Mouse (Mus musculus) kidney, embryonic 15.5 days (tissue): ENCODE data around the gene Commd7. TPM values are rescaled to one million over a fixed set of nuclear protein-coding genes. Genes with fewer than 3 reads are reported as not detected.
"Not testable (repeated sequence)": the region's sequence is repeated elsewhere in the genome, so short reads cannot be mapped to it uniquely, and the experiment has no call there.

Experiments used
- ATAC-seq: fragments of 200-750 bp; cut with Nextera tagmentation; replicated peaks from 2 replicates; pipeline ENCODE4 v1.8.0; 2017; ENCODE audit warnings: moderate TSS enrichment; ENCODE audit not compliant: low FRiP score
- H3K27ac ChIP-seq: fragments of 300-500 bp; sonication (generic); 2 replicates; pipeline ENCODE4 v1.5.1; 2015; ENCODE audit warnings: mild to moderate bottlenecking, inconsistent platforms
- H3K27me3 ChIP-seq: fragments of 300-500 bp; sonication (generic); 2 replicates; pipeline ENCODE4 v1.6.1; 2015; ENCODE audit warnings: inconsistent platforms
- H3K36me3 ChIP-seq: fragments of 300-500 bp; sonication (generic); 2 replicates; pipeline ENCODE4 v1.6.1; 2015; ENCODE audit warnings: inconsistent platforms
- H3K4me1 ChIP-seq: fragments of 300-500 bp; sonication (generic); 2 replicates; pipeline ENCODE4 v1.6.1; 2015; ENCODE audit warnings: inconsistent platforms
- H3K4me2 ChIP-seq: fragments of 300-500 bp; sonication (generic); 2 replicates; pipeline ENCODE4 v1.6.1; 2015; ENCODE audit warnings: moderate library complexity, mild to moderate bottlenecking, inconsistent platforms
- H3K4me3 ChIP-seq: fragments of 300-500 bp; sonication (generic); replicated peaks from 2 replicates; pipeline ENCODE4 v1.5.1; 2015; ENCODE audit warnings: mild to moderate bottlenecking, inconsistent platforms
- H3K9ac ChIP-seq: fragments of 300-500 bp; sonication (generic); 2 replicates; pipeline ENCODE4 v1.6.1; 2015; ENCODE audit warnings: mild to moderate bottlenecking, inconsistent platforms
- H3K9me3 ChIP-seq: fragments of 300-500 bp; sonication (generic); replicated peaks from 2 replicates; pipeline ENCODE4 v1.6.1; 2016; ENCODE audit warnings: inconsistent platforms
- WGBS: fragments of 180-500 bp; shearing (Covaris S2); methylation state at CpG from one replicate; pipeline ENCODE4 v1.1.7; 2015; ENCODE audit warnings: mixed read lengths; 5-methylcytosine and 5-hydroxymethylcytosine counted together
- polyA plus RNA-seq: library from polyadenylated mRNA; unstranded; fragments of >200 nt; fragmentation: Nextera tagmentation; extraction: Ambion mirVana; gene quantifications from 2 replicates; pipeline ENCODE4 v1.2.1, GENCODE M21; 2015

Gene Commd7
- polyA plus RNA-seq: 75.2 and 78.8 TPM in 2 replicates

- Histone ChIP-seq H3K36me3 (peaks cover 18% of the 10 kb centered on the region), H3K4me2 (peak within 1 kb of the TSS; percentile 73), H3K4me1 (peaks cover 18% of the 10 kb centered on the region), H3K27me3 (no peaks in the 10 kb centered on the region), H3K4me3 (peak within 1 kb of the TSS; percentile 91), H3K27ac (peak within 1 kb of the TSS; percentile 95), H3K9ac (peak within 1 kb of the TSS; percentile 88), H3K9me3 (no peaks in the 10 kb centered on the region)
- ATAC-seq: peak; percentile 89
- 5% methylated on average over 53 of the region's 53 CpGs for WGBS
These were observed at the start of gene Commd7 for GRCm38 (mm10) chr2:153631976-153632870. Commd7 (minus strand) TSS chr2:153632781.

GRCm38 (mm10) chr2:153679959-153680358 lies 47.4 kb upstream of the Commd7 start:
- no peak for ATAC-seq
- WGBS: 94% methylated on average over 1 of the region's 1 CpGs
- H3K36me3 ChIP-seq: peaks cover 58% of the 10 kb centered on the region
- no peak overlapping the region for H3K4me3 ChIP-seq
- H3K27me3 ChIP-seq: no peaks in the 10 kb centered on the region
- no peak overlapping the region for H3K9ac ChIP-seq
- H3K4me1 ChIP-seq: no peaks in the 10 kb centered on the region
- no peak overlapping the region for H3K27ac ChIP-seq
- H3K9me3 ChIP-seq: no peaks in the 10 kb centered on the region
- no peak overlapping the region for H3K4me2 ChIP-seq

GRCm38 (mm10) chr2:153677550-153677949 lies 45.0 kb upstream of the Commd7 start:
- 84% methylated on average over 7 of the region's 7 CpGs for WGBS
- no peak overlapping the region for H3K4me3 ChIP-seq
- H3K27ac ChIP-seq: no peak overlapping the region
- H3K27me3 ChIP-seq: no peaks in the 10 kb centered on the region
- no peak for ATAC-seq
- H3K9me3 ChIP-seq: no peaks in the 10 kb centered on the region
- H3K36me3 ChIP-seq: peaks cover 74% of the 10 kb centered on the region
- no peaks in the 10 kb centered on the region for H3K4me1 ChIP-seq
- H3K4me2 ChIP-seq: no peak overlapping the region
- H3K9ac ChIP-seq: no peak overlapping the region

GRCm38 (mm10) chr2:153676944-153677343 lies 44.4 kb upstream of the Commd7 start:
- Histone ChIP-seq H3K9me3 (no peaks in the 10 kb centered on the region), H3K27ac (no peak overlapping the region), H3K9ac (no peak overlapping the region), H3K36me3 (peaks cover 70% of the 10 kb centered on the region), H3K4me1 (no peaks in the 10 kb centered on the region), H3K4me2 (no peak overlapping the region), H3K27me3 (no peaks in the 10 kb centered on the region), H3K4me3 (no peak overlapping the region)
- 94% methylated on average over 6 of the region's 6 CpGs for WGBS
- ATAC-seq: no peak

GRCm38 (mm10) chr2:153675364-153675763 lies 42.8 kb upstream of the Commd7 start:
- H3K9me3 ChIP-seq, H3K4me1 ChIP-seq, H3K27me3 ChIP-seq, H3K9ac ChIP-seq, H3K4me3 ChIP-seq, ATAC-seq, H3K4me2 ChIP-seq, H3K27ac ChIP-seq: not testable (repeated sequence)
- WGBS: 88% methylated on average over 1 of the region's 1 CpGs
- H3K36me3 ChIP-seq: peaks cover 58% of the 10 kb centered on the region

GRCm38 (mm10) chr2:153672619-153673018 lies 40.0 kb upstream of the Commd7 start:
- H3K27me3 ChIP-seq: no peaks in the 10 kb centered on the region
- H3K4me2 ChIP-seq: no peak overlapping the region
- H3K9me3 ChIP-seq: no peaks in the 10 kb centered on the region
- H3K36me3 ChIP-seq: peaks cover 48% of the 10 kb centered on the region
- H3K27ac ChIP-seq: no peak overlapping the region
- H3K9ac ChIP-seq: no peak overlapping the region
- 93% methylated on average over 2 of the region's 2 CpGs for WGBS
- no peak overlapping the region for H3K4me3 ChIP-seq
- H3K4me1 ChIP-seq: no peaks in the 10 kb centered on the region
- no peak for ATAC-seq

GRCm38 (mm10) chr2:153670111-153670510 lies 37.5 kb upstream of the Commd7 start:
- WGBS: 72% methylated on average over 5 of the region's 5 CpGs
- H3K27me3 ChIP-seq: no peaks in the 10 kb centered on the region
- H3K27ac ChIP-seq: no peak overlapping the region
- no peaks in the 10 kb centered on the region for H3K4me1 ChIP-seq
- peaks cover 47% of the 10 kb centered on the region for H3K36me3 ChIP-seq
- ATAC-seq: no peak
- no peak overlapping the region for H3K4me2 ChIP-seq
- no peak overlapping the region for H3K4me3 ChIP-seq
- H3K9me3 ChIP-seq: no peaks in the 10 kb centered on the region
- H3K9ac ChIP-seq: no peak overlapping the region

- Histone ChIP-seq H3K27me3 (no peaks in the 10 kb centered on the region), H3K36me3 (peaks cover 48% of the 10 kb centered on the region), H3K4me2 (no peak overlapping the region), H3K4me3 (no peak overlapping the region), H3K4me1 (no peaks in the 10 kb centered on the region), H3K9me3 (no peaks in the 10 kb centered on the region), H3K27ac (no peak overlapping the region), H3K9ac (no peak overlapping the region)
- no peak for ATAC-seq
- WGBS: 62% methylated on average over 7 of the region's 7 CpGs
These were observed 36.3 kb upstream of the Commd7 start for GRCm38 (mm10) chr2:153668754-153669376.

GRCm38 (mm10) chr2:153665401-153665800 lies 32.8 kb upstream of the Commd7 start:
- Histone ChIP-seq H3K27me3 (no peaks in the 10 kb centered on the region), H3K4me1 (no peaks in the 10 kb centered on the region), H3K27ac (no peak overlapping the region), H3K9me3 (no peaks in the 10 kb centered on the region), H3K4me2 (no peak overlapping the region), H3K9ac (no peak overlapping the region), H3K4me3 (no peak overlapping the region), H3K36me3 (peaks cover 55% of the 10 kb centered on the region)
- ATAC-seq: no peak
- WGBS: 78% methylated on average over 7 of the region's 7 CpGs

- 58% methylated on average over 3 of the region's 3 CpGs for WGBS
- H3K27me3 ChIP-seq: no peaks in the 10 kb centered on the region
- no peak overlapping the region for H3K27ac ChIP-seq
- no peak for ATAC-seq
- H3K36me3 ChIP-seq: peaks cover 34% of the 10 kb centered on the region
- no peaks in the 10 kb centered on the region for H3K9me3 ChIP-seq
- no peak overlapping the region for H3K9ac ChIP-seq
- H3K4me1 ChIP-seq: peaks cover 19% of the 10 kb centered on the region
- H3K4me3 ChIP-seq: no peak overlapping the region
- no peak overlapping the region for H3K4me2 ChIP-seq
These were observed 28.0 kb upstream of the Commd7 start for GRCm38 (mm10) chr2:153660616-153661015.

GRCm38 (mm10) chr2:153657659-153658058 lies 25.1 kb upstream of the Commd7 start:
- WGBS: 64% methylated on average over 8 of the region's 8 CpGs
- Histone ChIP-seq H3K36me3 (peaks cover 13% of the 10 kb centered on the region; the same call in 1 of the 2 replicates), H3K4me1 (peaks cover 19% of the 10 kb centered on the region)
- not testable (repeated sequence) for H3K9me3 ChIP-seq, H3K27ac ChIP-seq, H3K4me3 ChIP-seq, H3K9ac ChIP-seq, H3K27me3 ChIP-seq, H3K4me2 ChIP-seq
- peak; percentile 54; the same call in 1 of the 2 replicates for ATAC-seq

- Histone ChIP-seq H3K4me3 (no peak overlapping the region), H3K4me1 (peaks cover 30% of the 10 kb centered on the region), H3K9ac (no peak overlapping the region), H3K27me3 (no peaks in the 10 kb centered on the region), H3K9me3 (no peaks in the 10 kb centered on the region), H3K4me2 (no peak overlapping the region), H3K27ac (no peak overlapping the region), H3K36me3 (no peaks in the 10 kb centered on the region)
- ATAC-seq: no peak
- WGBS: 52% methylated on average over 3 of the region's 3 CpGs
These were observed 19.1 kb upstream of the Commd7 start for GRCm38 (mm10) chr2:153651681-153652080.
